Mouse (Mus musculus) heart, postnatal 0 days (tissue): Measurements from ENCODE around the gene Tmem115. TPM values are rescaled to one million over a fixed set of nuclear protein-coding genes. Genes with fewer than 3 reads are reported as not detected.
A peak's percentile ranks its signal among the peaks of the same experiment; 100 is the strongest.
"Not testable (repeated sequence)": the region's sequence is repeated elsewhere in the genome, so short reads cannot be mapped to it uniquely, and the experiment has no call there.

Source experiments
- ATAC-seq: fragments of 200-750 bp; cut with Nextera tagmentation; 2 replicates; pipeline ENCODE4 v1.8.0; 2017; ENCODE audit warnings: low read depth, moderate number of reproducible peaks, moderate library complexity; ENCODE audit not compliant: insufficient read depth
- DNase-seq: peaks from one replicate; pipeline ENCODE4 v3.0.0-alpha.2; 2016; ENCODE audit warnings: low spot score
- H3K27ac ChIP-seq: fragments of 300-500 bp; sonication (generic); 2 replicates; pipeline ENCODE4 v1.5.1; 2014; ENCODE audit warnings: low read depth, mild to moderate bottlenecking
- H3K27me3 ChIP-seq: fragments of 300-500 bp; sonication (generic); 2 replicates; pipeline ENCODE4 v1.6.1; 2014; ENCODE audit warnings: low read length, mixed read lengths; ENCODE audit not compliant: control insufficient read depth, insufficient read depth
- H3K36me3 ChIP-seq: fragments of 300-500 bp; sonication (generic); replicated peaks from 2 replicates; pipeline ENCODE4 v1.6.1; 2014; ENCODE audit warnings: low read length, mixed read lengths; ENCODE audit not compliant: control insufficient read depth, insufficient read depth
- H3K4me1 ChIP-seq: fragments of 300-500 bp; sonication (generic); 2 replicates; pipeline ENCODE4 v1.6.1; 2014; ENCODE audit warnings: antibody characterized with exemption; ENCODE audit not compliant: control insufficient read depth, insufficient read depth
- H3K4me2 ChIP-seq: fragments of 300-500 bp; sonication (generic); 2 replicates; pipeline ENCODE4 v1.6.1; 2014; ENCODE audit warnings: low read depth, mild to moderate bottlenecking, low read length, moderate library complexity
- H3K4me3 ChIP-seq: fragments of 300-500 bp; sonication (generic); 2 replicates; pipeline ENCODE4 v1.5.1; 2014; ENCODE audit warnings: low read depth, low read length
- H3K9ac ChIP-seq: fragments of 300-500 bp; sonication (generic); replicated peaks from 2 replicates; pipeline ENCODE4 v1.6.1; 2014; ENCODE audit warnings: low read depth, low read length, mixed read lengths
- H3K9me3 ChIP-seq: fragments of 300-500 bp; sonication (generic); replicated peaks from 2 replicates; pipeline ENCODE4 v1.6.1; 2016; ENCODE audit warnings: low read length; ENCODE audit not compliant: control insufficient read depth
- CTCF ChIP-seq: IDR thresholded peaks from 2 replicates; pipeline ENCODE4 v1.5.1; 2016; ENCODE audit warnings: antibody characterized with exemption, control low read depth, low read depth
- EP300 ChIP-seq: IDR thresholded peaks from 2 replicates; pipeline ENCODE4 v1.6.1; 2016; ENCODE audit warnings: antibody characterized with exemption, low read depth
- WGBS: fragments of 180-500 bp; shearing (Covaris S2); extraction: QIAGEN DNeasy Blood & Tissue Kit; methylation state at CpG from one replicate; pipeline ENCODE4 v1.1.7; 2014; 5-methylcytosine and 5-hydroxymethylcytosine counted together
- polyA plus RNA-seq: library from polyadenylated mRNA; unstranded; fragments of >200 nt; fragmentation: Nextera tagmentation; extraction: Ambion mirVana; gene quantifications from 2 replicates; pipeline ENCODE4 v1.2.1, GENCODE M21; 2015
- total RNA-seq: library from RNA; depleted of rRNA; stranded (reverse); fragments of >200 nt; gene quantifications from 2 replicates; pipeline ENCODE4 v1.2.3, GENCODE M21; 2014; ENCODE audit warnings: low replicate concordance

Gene Tmem115
- total and polyA plus RNA-seq, 2 experiments from 2014 or later: 26.7 to 33.4 TPM

DNA sequence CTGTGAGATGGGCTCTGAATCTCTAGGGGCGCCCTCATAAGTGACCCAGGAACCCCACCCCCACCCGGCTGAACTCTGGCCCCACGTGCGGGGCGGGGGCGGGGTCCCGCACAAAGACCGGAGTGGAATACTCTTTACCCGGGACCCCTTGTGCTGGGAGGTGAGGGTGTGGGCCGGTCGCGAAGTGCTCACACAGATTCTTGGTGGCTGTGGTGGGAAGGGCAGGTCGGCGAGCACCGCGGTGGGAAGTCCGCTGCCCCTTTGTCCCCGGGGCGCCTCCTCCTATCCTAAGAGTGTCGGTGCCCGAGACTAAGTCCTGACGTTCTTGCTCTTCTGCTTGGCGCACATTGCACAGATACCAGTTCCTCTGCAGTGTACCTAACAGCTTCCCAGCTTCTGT lies 35.5 kb downstream of the Tmem115 start:
- H3K4me2 ChIP-seq: peak overlapping the region; percentile 76
- H3K27ac ChIP-seq: peak overlapping the region; percentile 90
- peaks cover 21% of the 10 kb centered on the region for H3K4me1 ChIP-seq
- WGBS: 1% methylated on average over 22 of the region's 23 CpGs
- no peaks in the 10 kb centered on the region for H3K27me3 ChIP-seq
- TF ChIP-seq CTCF: no peak
- no peak for TF ChIP-seq EP300
- peaks cover 27% of the 10 kb centered on the region for H3K36me3 ChIP-seq
- ATAC-seq: peak; percentile 24
- H3K9me3 ChIP-seq: no peaks in the 10 kb centered on the region
- H3K9ac ChIP-seq: peak overlapping the region; percentile 77
- no peak for DNase-seq
- peak overlapping the region; percentile 76 for H3K4me3 ChIP-seq

DNA sequence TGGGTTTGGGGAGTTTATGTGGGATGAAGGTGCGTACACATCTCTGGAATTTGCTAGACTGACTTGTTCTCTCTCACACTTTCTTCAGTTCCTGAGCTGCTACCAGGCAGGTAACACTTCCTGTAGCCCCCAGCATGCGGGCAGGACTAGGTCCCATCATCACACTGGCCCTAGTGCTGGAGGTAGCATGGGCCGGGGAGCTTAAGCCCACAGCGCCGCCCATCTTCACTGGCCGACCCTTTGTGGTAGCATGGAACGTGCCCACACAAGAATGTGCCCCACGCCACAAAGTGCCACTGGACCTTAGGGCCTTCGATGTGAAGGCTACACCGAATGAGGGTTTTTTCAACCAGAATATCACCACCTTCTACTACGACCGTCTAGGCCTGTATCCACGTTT lies 36.3 kb downstream of the Tmem115 start:
- ATAC-seq: no peak
- Histone ChIP-seq H3K4me1 (peaks cover 21% of the 10 kb centered on the region), H3K9ac (peak overlapping the region; percentile 77), H3K9me3 (no peaks in the 10 kb centered on the region), H3K4me3 (peak overlapping the region; percentile 76), H3K4me2 (peak overlapping the region; percentile 76), H3K27ac (peak overlapping the region; percentile 90), H3K36me3 (peaks cover 27% of the 10 kb centered on the region), H3K27me3 (no peaks in the 10 kb centered on the region)
- 52% methylated on average over 13 of the region's 13 CpGs for WGBS
- TF ChIP-seq EP300 (no peak), CTCF (no peak; the same call in 1 of the 2 replicates)
- DNase-seq: no peak

DNA sequence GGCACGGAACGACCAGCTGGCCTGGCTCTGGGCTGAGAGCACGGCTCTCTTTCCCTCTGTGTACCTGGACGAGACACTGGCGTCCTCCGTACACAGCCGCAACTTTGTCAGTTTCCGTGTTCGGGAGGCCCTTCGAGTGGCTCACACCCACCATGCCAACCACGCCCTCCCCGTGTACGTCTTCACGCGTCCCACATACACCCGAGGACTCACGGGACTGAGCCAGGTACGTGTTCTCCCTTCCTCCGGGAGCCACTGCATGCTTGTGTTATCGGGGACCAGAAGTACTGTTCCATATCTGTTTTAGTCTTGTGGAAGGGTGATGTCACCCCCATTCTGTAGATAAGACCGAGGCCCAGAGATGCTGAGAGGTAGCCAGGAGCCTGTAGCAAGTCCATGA lies 37.1 kb downstream of the Tmem115 start:
- 33% methylated on average over 21 of the region's 21 CpGs for WGBS
- peaks cover 21% of the 10 kb centered on the region for H3K4me1 ChIP-seq
- no peaks in the 10 kb centered on the region for H3K9me3 ChIP-seq
- H3K4me3 ChIP-seq: peak overlapping the region; percentile 76
- peak overlapping the region; percentile 56; the same call in 1 of the 2 replicates for H3K27ac ChIP-seq
- peaks cover 27% of the 10 kb centered on the region for H3K36me3 ChIP-seq
- ATAC-seq (no peak), DNase-seq (no peak)
- H3K4me2 ChIP-seq: peak overlapping the region; percentile 76
- no peaks in the 10 kb centered on the region for H3K27me3 ChIP-seq
- TF ChIP-seq EP300: no peak
- TF ChIP-seq CTCF: no peak
- H3K9ac ChIP-seq: no peak overlapping the region

DNA sequence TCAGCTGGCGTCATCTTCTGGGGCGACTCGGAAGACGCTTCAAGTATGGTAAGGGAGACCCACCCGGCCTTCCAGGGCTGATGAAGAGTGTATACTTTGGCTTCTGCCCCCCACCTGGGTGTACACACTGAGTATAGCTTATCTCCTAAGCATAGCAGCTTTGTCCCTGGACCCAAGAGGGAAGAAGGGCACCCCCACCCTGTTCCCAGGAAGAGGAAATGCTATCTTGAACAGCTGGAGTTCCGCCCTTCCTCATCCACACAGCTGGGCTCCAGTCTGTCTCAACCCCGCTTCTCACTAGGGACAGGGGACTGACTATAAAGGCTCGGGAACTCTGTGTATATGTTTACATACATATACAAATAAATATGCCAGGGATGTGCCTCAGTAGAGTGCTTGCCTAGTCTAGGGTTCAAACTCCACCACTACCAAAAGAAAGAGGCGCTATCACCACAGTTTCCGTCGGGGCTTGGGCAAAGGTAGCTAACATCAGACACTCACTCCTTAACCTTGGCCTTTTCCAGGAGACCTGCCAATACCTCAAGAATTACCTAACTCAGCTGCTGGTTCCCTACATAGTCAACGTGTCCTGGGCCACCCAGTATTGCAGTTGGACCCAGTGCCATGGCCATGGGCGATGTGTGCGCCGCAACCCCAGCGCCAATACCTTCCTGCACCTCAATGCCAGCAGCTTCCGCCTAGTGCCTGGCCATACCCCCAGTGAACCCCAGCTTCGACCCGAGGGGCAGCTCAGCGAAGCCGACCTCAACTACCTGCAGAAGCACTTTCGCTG lies 38.0 kb downstream of the Tmem115 start:
- no peak for DNase-seq
- 82% methylated on average over 22 of the region's 22 CpGs for WGBS
- peak overlapping the region; percentile 76 for H3K4me2 ChIP-seq
- H3K36me3 ChIP-seq: peaks cover 27% of the 10 kb centered on the region
- peaks cover 25% of the 10 kb centered on the region for H3K4me1 ChIP-seq
- H3K27me3 ChIP-seq: no peaks in the 10 kb centered on the region
- TF ChIP-seq CTCF: no peak
- no peak for TF ChIP-seq EP300
- peak overlapping the region; percentile 56 for H3K27ac ChIP-seq
- H3K9ac ChIP-seq: no peak overlapping the region; the same call in 1 of the 2 replicates
- H3K4me3 ChIP-seq: peak overlapping the region; percentile 76
- ATAC-seq: no peak
- H3K9me3 ChIP-seq: no peaks in the 10 kb centered on the region

DNA sequence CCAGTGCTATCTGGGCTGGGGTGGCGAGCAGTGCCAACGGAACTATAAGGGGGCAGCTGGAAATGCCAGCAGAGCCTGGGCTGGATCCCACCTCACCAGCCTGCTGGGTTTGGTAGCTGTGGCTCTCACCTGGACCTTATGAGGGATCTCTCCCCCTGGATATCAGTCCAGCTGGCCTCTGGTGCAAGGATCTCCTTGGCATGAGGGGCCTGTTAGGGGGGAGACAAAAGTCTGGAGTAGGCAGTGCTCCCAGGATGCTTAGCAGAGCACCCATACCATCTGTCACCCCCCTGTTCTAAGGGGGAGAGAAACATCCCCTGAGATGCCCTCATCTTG lies 38.5 kb downstream of the Tmem115 start:
- H3K27ac ChIP-seq: no peak overlapping the region
- no peak for DNase-seq
- no peak for ATAC-seq
- TF ChIP-seq CTCF (no peak), EP300 (no peak)
- H3K4me3 ChIP-seq: no peak overlapping the region
- no peak overlapping the region for H3K4me2 ChIP-seq
- H3K36me3 ChIP-seq: peaks cover 27% of the 10 kb centered on the region
- peaks cover 29% of the 10 kb centered on the region for H3K4me1 ChIP-seq
- no peak overlapping the region for H3K9ac ChIP-seq
- H3K9me3 ChIP-seq: no peaks in the 10 kb centered on the region
- 85% methylated on average over 2 of the region's 2 CpGs for WGBS
- H3K27me3 ChIP-seq: no peaks in the 10 kb centered on the region

DNA sequence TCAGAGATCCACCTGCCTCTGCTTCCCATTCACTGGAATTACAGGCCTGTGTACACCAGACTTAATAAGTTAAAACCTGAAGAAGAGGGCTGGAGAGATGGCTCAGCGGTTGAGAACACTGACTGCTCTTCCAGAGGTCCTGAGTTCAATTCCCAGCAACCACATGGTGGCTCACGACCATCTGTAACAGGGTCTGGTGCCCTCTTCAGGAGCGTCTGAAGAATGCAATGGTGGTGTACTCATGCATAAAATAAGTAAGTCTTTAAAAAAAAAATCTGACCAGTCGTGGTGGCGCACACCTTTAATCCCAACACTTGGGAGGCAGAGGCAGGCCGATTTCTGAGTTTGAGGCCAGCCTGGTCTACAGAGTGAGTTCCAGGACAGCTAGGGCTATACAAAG lies 40.0 kb downstream of the Tmem115 start:
- peaks cover 25% of the 10 kb centered on the region for H3K4me1 ChIP-seq
- WGBS: 90% methylated on average over 6 of the region's 6 CpGs
- not testable (repeated sequence) for H3K27me3 ChIP-seq, H3K4me2 ChIP-seq, H3K4me3 ChIP-seq, H3K9me3 ChIP-seq, DNase-seq, H3K27ac ChIP-seq, ATAC-seq, H3K9ac ChIP-seq
- H3K36me3 ChIP-seq: peaks cover 27% of the 10 kb centered on the region
